Comparison of ENCODE assay signal across 21 mouse cellular contexts in genomic region chr1:141717510-141717909, GRCm38 (mm10).
DNase-seq lines count a peak whose midpoint lies in the region; ATAC-seq and TF ChIP-seq lines count a peak whose summit lies in the region.
"Had no signal": no experiment of that assay in that cellular context is flagged by ENCODE, and none has a peak within 500 bp of the region (broad histone marks: within the 10 kb centered on the region; RNA-seq: fewer than 3 reads in every experiment).

No protein-coding gene starts in this region.

- peaks cover 3% of the 10 kb centered on the region; the same call in 1 of the 2 replicates for H3K4me1 ChIP-seq in midbrain, embryonic 11.5 days (ENCODE audit: control insufficient read depth, insufficient read depth, low read length)
- H3K4me1 ChIP-seq in midbrain, embryonic 10.5 days = peaks cover 7% of the 10 kb centered on the region; the same call in 1 of the 2 replicates
- no peaks in the 10 kb centered on the region; the same call in 1 of the 2 replicates for H3K4me1 ChIP-seq in forebrain, postnatal 0 days (ENCODE audit: insufficient read depth)
- H3K4me1 ChIP-seq in midbrain, embryonic 13.5 days (replicated peaks) = peaks cover 7% of the 10 kb centered on the region
- H3K4me1 ChIP-seq: heart, embryonic 10.5 days; liver, embryonic 13.5 days; lung, embryonic 15.5 days had no signal

- no peaks in the 10 kb centered on the region for H3K9me3 ChIP-seq in midbrain, embryonic 11.5 days (ENCODE audit: control insufficient read depth, low read length)
- H3K9me3 ChIP-seq in midbrain, embryonic 10.5 days (replicated peaks) = no peaks in the 10 kb centered on the region
- H3K9me3 ChIP-seq in forebrain, postnatal 0 days (ENCODE audit: low read length) = no peaks in the 10 kb centered on the region
- H3K9me3 ChIP-seq in midbrain, embryonic 13.5 days = no peaks in the 10 kb centered on the region
- H3K9me3 ChIP-seq: heart, embryonic 10.5 days; liver, embryonic 13.5 days; lung, embryonic 15.5 days had no signal

- no peak for TF ChIP-seq CTCF in forebrain, postnatal 0 days (IDR thresholded peaks at IDR 0.05; ENCODE audit: low read depth)

- no peak overlapping the region for H3K4me2 ChIP-seq in midbrain, embryonic 11.5 days
- no peak overlapping the region for H3K4me2 ChIP-seq in forebrain, postnatal 0 days (ENCODE audit: low read depth)
- H3K4me2 ChIP-seq in midbrain, embryonic 13.5 days (replicated peaks) = peak overlapping the region; percentile 21
- H3K4me2 ChIP-seq: liver, embryonic 13.5 days; lung, embryonic 15.5 days had no signal

- H3K4me3 ChIP-seq in midbrain, embryonic 11.5 days (ENCODE audit: low read depth, low read length) = no peak overlapping the region
- H3K4me3 ChIP-seq in midbrain, embryonic 10.5 days = no peak overlapping the region
- no peak overlapping the region for H3K4me3 ChIP-seq in forebrain, postnatal 0 days (ENCODE audit: low read depth, low read length)
- H3K4me3 ChIP-seq in midbrain, embryonic 13.5 days (replicated peaks) = no peak overlapping the region
- H3K4me3 ChIP-seq: erythroblast, embryonic 14.5 days; heart, embryonic 10.5 days; layer of hippocampus, adult 2 months; left cerebral cortex, adult 2 months; liver, embryonic 13.5 days; lung, embryonic 15.5 days; myocyte had no signal

- WGBS in midbrain, embryonic 11.5 days = 33% methylated on average over 6 of the region's 6 CpGs
- WGBS in midbrain, embryonic 10.5 days = 39% methylated on average over 6 of the region's 6 CpGs
- 14% methylated on average over 6 of the region's 6 CpGs for WGBS in forebrain, postnatal 0 days
- 17% methylated on average over 6 of the region's 6 CpGs for WGBS in midbrain, embryonic 13.5 days

- intact Hi-C loops in gastrocnemius, postnatal 36 days (cut with DNase I) = no loop called here

- H3K27ac ChIP-seq in midbrain, embryonic 11.5 days (ENCODE audit: low read depth, low read length) = no peak overlapping the region
- no peak overlapping the region for H3K27ac ChIP-seq in midbrain, embryonic 10.5 days (replicated peaks)
- no peak overlapping the region for H3K27ac ChIP-seq in forebrain, postnatal 0 days (ENCODE audit: low read depth, low read length)
- no peak overlapping the region for H3K27ac ChIP-seq in midbrain, embryonic 13.5 days
- H3K27ac ChIP-seq: heart, embryonic 10.5 days; layer of hippocampus, adult 2 months; left cerebral cortex, adult 2 months; liver, embryonic 13.5 days; lung, embryonic 15.5 days had no signal

- ATAC-seq in midbrain, embryonic 11.5 days (ENCODE audit: low FRiP score) = peak; percentile 67; the same call in 1 of the 2 replicates
- peak; percentile 66; the same call in 1 of the 2 replicates for ATAC-seq in forebrain, postnatal 0 days
- ATAC-seq in midbrain, embryonic 13.5 days = peak; percentile 75; the same call in 1 of the 2 replicates
- ATAC-seq in cerebellum, adult (ENCODE audit: insufficient number of reproducible peaks, low FRiP score, low TSS enrichment) = no peak
- ATAC-seq: activated CD4-positive, CD25-positive, alpha-beta regulatory T cell, adult 4 months; intestine, postnatal 0 days; Patski had no signal

- no peak overlapping the region for H3K9ac ChIP-seq in midbrain, embryonic 11.5 days (ENCODE audit: low read length)
- H3K9ac ChIP-seq in forebrain, postnatal 0 days = no peak overlapping the region
- no peak overlapping the region for H3K9ac ChIP-seq in midbrain, embryonic 13.5 days (replicated peaks)
- H3K9ac ChIP-seq: liver, embryonic 13.5 days; lung, embryonic 15.5 days had no signal

- DNase-seq in midbrain, embryonic 11.5 days (ENCODE audit: low spot score, missing footprints) = no peak
- no peak for DNase-seq in midbrain, embryonic 10.5 days (ENCODE audit: low spot score)
- DNase-seq in forebrain, postnatal 0 days = peak; percentile 21
- peak; percentile 49 for DNase-seq in retina, embryonic 14.5 days (ENCODE audit: low spot score)
- no peak for DNase-seq in gastrocnemius, postnatal 36 days
- no peak for DNase-seq in gastrocnemius, postnatal 25 days
- DNase-seq: adrenal gland, postnatal 14 days; cerebellum, adult 2 months; liver, embryonic 13.5 days; right cerebral cortex, postnatal 4 days had no signal

- H3K36me3 ChIP-seq in midbrain, embryonic 11.5 days (ENCODE audit: control insufficient read depth, insufficient read depth, low read length) = no peaks in the 10 kb centered on the region
- no peaks in the 10 kb centered on the region for H3K36me3 ChIP-seq in midbrain, embryonic 10.5 days
- no peaks in the 10 kb centered on the region for H3K36me3 ChIP-seq in forebrain, postnatal 0 days (ENCODE audit: insufficient read depth)
- no peaks in the 10 kb centered on the region for H3K36me3 ChIP-seq in midbrain, embryonic 13.5 days
- H3K36me3 ChIP-seq: heart, embryonic 10.5 days; liver, embryonic 13.5 days; lung, embryonic 15.5 days had no signal

- H3K27me3 ChIP-seq in midbrain, embryonic 11.5 days (ENCODE audit: control insufficient read depth, insufficient read depth, low read length) = no peaks in the 10 kb centered on the region
- H3K27me3 ChIP-seq in midbrain, embryonic 10.5 days (ENCODE audit: low read depth, poor library complexity, severe bottlenecking) = no peaks in the 10 kb centered on the region
- H3K27me3 ChIP-seq in forebrain, postnatal 0 days (ENCODE audit: insufficient read depth, low read length) = no peaks in the 10 kb centered on the region
- H3K27me3 ChIP-seq in midbrain, embryonic 13.5 days = no peaks in the 10 kb centered on the region
- H3K27me3 ChIP-seq: liver, embryonic 13.5 days; lung, embryonic 15.5 days; Patski had no signal

Comparison
In these comparisons a context has a peak if more than half of its experiments do, and no peak if none do; other contexts are left out.
1. DNase-seq: peak in forebrain, postnatal 0 days (single experiment) and retina, embryonic 14.5 days (single experiment); none in midbrain, embryonic 11.5 days (single experiment), midbrain, embryonic 10.5 days (single experiment), gastrocnemius, postnatal 36 days (0 of 2) and gastrocnemius, postnatal 25 days (single experiment).